Mouse (Mus musculus): ENCODE data around the gene Ninj2. TPM values are rescaled to one million over a fixed set of nuclear protein-coding genes. Genes with fewer than 3 reads are reported as not detected.

The Ninj2 gene
- polyA plus RNA-seq, 1 experiment from 2014 or later: not detected

DNA sequence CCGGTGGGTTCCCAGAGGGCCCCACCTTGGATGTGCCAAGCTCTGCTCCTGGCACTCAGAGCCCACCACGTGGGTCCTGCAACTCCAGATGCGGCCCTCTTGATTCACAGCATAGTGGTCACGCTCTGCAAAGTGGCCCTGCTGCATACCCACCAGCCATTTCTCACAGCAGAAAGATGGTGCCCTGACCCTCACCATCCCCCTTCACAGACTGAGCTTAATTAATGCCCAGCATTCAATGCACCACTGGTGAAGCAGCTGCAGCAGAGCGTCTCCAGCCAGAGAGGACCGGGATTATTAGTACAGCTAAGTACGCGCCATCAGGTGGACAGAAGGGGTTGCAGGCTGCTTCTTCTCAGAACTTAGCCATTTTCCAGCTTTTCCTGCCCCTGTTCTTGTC is 109.3 kb downstream of the Ninj2 start:
- Histone ChIP-seq H3K36me3 (replicated peaks; ENCODE audit: control insufficient read depth, insufficient read depth, low read depth, low read length) (no peaks in the 10 kb centered on the region), H3K4me1 (ENCODE audit: control insufficient read depth, insufficient read depth, low read length) (no peaks in the 10 kb centered on the region), H3K4me3 (ENCODE audit: low read depth, low read length) (no peak overlapping the region), H3K27ac (replicated peaks; ENCODE audit: low read depth, low read length) (no peak overlapping the region), H3K9ac (replicated peaks; ENCODE audit: low read length) (no peak overlapping the region), H3K9me3 (replicated peaks; ENCODE audit: control insufficient read depth, low read length) (no peaks in the 10 kb centered on the region), H3K4me2 (ENCODE audit: low read depth, low read length) (no peak overlapping the region), H3K27me3 (ENCODE audit: control insufficient read depth, insufficient read depth, low read length) (no peaks in the 10 kb centered on the region)
- DNase-seq (ENCODE audit: low spot score) (peak; percentile 12), ATAC-seq (replicated peaks; ENCODE audit: insufficient number of reproducible peaks, low FRiP score, low TSS enrichment, low read depth) (no peak)
- 63% methylated on average over 8 of the region's 8 CpGs for WGBS

- no peak for ATAC-seq (replicated peaks; ENCODE audit: insufficient number of reproducible peaks, low FRiP score, low TSS enrichment, low read depth)
- Histone ChIP-seq H3K4me1 (ENCODE audit: control insufficient read depth, insufficient read depth, low read length) (no peaks in the 10 kb centered on the region), H3K9ac (replicated peaks; ENCODE audit: low read length) (no peak overlapping the region), H3K4me3 (ENCODE audit: low read depth, low read length) (no peak overlapping the region), H3K27ac (replicated peaks; ENCODE audit: low read depth, low read length) (no peak overlapping the region), H3K9me3 (replicated peaks; ENCODE audit: control insufficient read depth, low read length) (no peaks in the 10 kb centered on the region), H3K27me3 (ENCODE audit: control insufficient read depth, insufficient read depth, low read length) (no peaks in the 10 kb centered on the region; the same call in 1 of the 2 replicates), H3K36me3 (replicated peaks; ENCODE audit: control insufficient read depth, insufficient read depth, low read depth, low read length) (no peaks in the 10 kb centered on the region), H3K4me2 (ENCODE audit: low read depth, low read length) (no peak overlapping the region)
- no peak for DNase-seq (ENCODE audit: low spot score)
- 79% methylated on average over 5 of the region's 5 CpGs for WGBS
These were observed 113.4 kb downstream of the Ninj2 start for GRCm38 (mm10) chr6:120206586-120206985.

DNA sequence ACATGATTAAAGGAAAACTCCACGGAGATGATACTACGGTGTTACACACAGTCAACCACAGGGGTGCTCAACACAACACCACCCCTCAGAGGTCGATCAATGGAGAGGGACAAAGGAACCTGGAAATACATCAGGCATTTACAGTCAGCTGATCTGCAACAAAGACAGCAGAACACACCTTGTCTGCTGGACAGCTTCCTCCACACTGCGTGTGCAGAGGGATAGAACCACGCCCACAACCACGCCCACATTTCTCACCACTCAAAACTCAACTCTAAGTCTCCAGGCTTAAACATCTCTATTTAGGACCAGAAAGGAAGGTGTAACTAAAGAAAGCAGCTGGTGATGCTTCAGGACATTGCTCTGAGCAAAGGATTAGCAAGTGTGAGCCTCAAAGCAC is 118.4 kb downstream of the Ninj2 start:
- WGBS: 84% methylated on average over 6 of the region's 6 CpGs
- Histone ChIP-seq H3K4me2 (ENCODE audit: low read depth, low read length) (no peak overlapping the region), H3K4me3 (ENCODE audit: low read depth, low read length) (no peak overlapping the region), H3K36me3 (replicated peaks; ENCODE audit: control insufficient read depth, insufficient read depth, low read depth, low read length) (no peaks in the 10 kb centered on the region), H3K27me3 (ENCODE audit: control insufficient read depth, insufficient read depth, low read length) (no peaks in the 10 kb centered on the region; the same call in 1 of the 2 replicates), H3K27ac (replicated peaks; ENCODE audit: low read depth, low read length) (no peak overlapping the region), H3K9me3 (replicated peaks; ENCODE audit: control insufficient read depth, low read length) (no peaks in the 10 kb centered on the region), H3K9ac (replicated peaks; ENCODE audit: low read length) (no peak overlapping the region), H3K4me1 (ENCODE audit: control insufficient read depth, insufficient read depth, low read length) (no peaks in the 10 kb centered on the region)
- ATAC-seq (replicated peaks; ENCODE audit: insufficient number of reproducible peaks, low FRiP score, low TSS enrichment, low read depth) (no peak), DNase-seq (ENCODE audit: low spot score) (no peak)

DNA sequence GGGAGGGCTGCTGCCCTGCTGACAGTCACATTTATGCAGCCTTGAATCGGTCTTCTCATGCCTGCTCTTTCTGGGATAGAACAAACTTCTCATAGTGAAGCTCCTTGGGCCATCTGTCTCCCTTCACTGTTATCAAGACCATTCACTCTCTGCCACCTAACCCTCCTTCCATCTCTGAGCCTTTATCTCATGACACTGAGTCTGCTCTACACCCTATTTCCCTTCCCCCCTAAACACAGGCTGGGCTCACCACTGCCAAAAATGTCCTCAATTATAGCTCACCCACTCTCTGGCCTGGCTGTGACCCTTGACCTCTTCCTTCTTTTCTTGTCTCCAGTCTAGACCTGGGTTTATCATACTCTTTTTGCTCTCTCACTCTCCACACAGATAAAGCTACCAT is 123.6 kb downstream of the Ninj2 start:
- 82% methylated on average over 1 of the region's 1 CpGs for WGBS
- Histone ChIP-seq H3K4me1 (ENCODE audit: control insufficient read depth, insufficient read depth, low read length) (no peaks in the 10 kb centered on the region), H3K9me3 (replicated peaks; ENCODE audit: control insufficient read depth, low read length) (no peaks in the 10 kb centered on the region), H3K27ac (replicated peaks; ENCODE audit: low read depth, low read length) (no peak overlapping the region), H3K4me2 (ENCODE audit: low read depth, low read length) (no peak overlapping the region), H3K27me3 (ENCODE audit: control insufficient read depth, insufficient read depth, low read length) (no peaks in the 10 kb centered on the region), H3K9ac (replicated peaks; ENCODE audit: low read length) (no peak overlapping the region), H3K4me3 (ENCODE audit: low read depth, low read length) (no peak overlapping the region), H3K36me3 (replicated peaks; ENCODE audit: control insufficient read depth, insufficient read depth, low read depth, low read length) (no peaks in the 10 kb centered on the region)
- DNase-seq (ENCODE audit: low spot score) (no peak), ATAC-seq (replicated peaks; ENCODE audit: insufficient number of reproducible peaks, low FRiP score, low TSS enrichment, low read depth) (no peak)

DNA sequence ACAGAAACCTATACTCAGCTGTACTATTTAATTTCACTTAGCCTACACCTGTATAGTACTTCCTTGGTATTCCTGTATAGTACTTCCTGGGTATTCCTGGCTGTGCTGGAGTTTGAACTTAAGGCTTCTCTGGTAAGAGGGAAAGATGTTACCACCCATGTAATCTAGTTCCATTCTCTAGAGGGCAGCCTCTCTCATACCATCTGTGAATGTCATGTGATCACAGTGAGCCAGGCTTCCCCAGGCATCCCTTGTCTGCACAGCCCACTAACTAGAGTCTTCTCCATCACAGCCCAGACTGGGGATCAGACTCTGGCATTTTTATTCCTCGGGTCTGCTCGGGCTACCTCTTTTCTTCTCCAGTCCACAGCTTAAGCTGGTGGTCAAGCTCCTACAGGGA is 126.1 kb downstream of the Ninj2 start:
- H3K36me3 ChIP-seq (replicated peaks; ENCODE audit: control insufficient read depth, insufficient read depth, low read depth, low read length): no peaks in the 10 kb centered on the region
- H3K27ac ChIP-seq (replicated peaks; ENCODE audit: low read depth, low read length): no peak overlapping the region
- H3K4me3 ChIP-seq (ENCODE audit: low read depth, low read length): no peak overlapping the region
- H3K9ac ChIP-seq (replicated peaks; ENCODE audit: low read length): no peak overlapping the region
- no peaks in the 10 kb centered on the region for H3K27me3 ChIP-seq (ENCODE audit: control insufficient read depth, insufficient read depth, low read length)
- no peak overlapping the region for H3K4me2 ChIP-seq (ENCODE audit: low read depth, low read length)
- ATAC-seq (replicated peaks; ENCODE audit: insufficient number of reproducible peaks, low FRiP score, low TSS enrichment, low read depth) (no peak), DNase-seq (ENCODE audit: low spot score) (no peak)
- no peaks in the 10 kb centered on the region for H3K9me3 ChIP-seq (replicated peaks; ENCODE audit: control insufficient read depth, low read length)
- no peaks in the 10 kb centered on the region for H3K4me1 ChIP-seq (ENCODE audit: control insufficient read depth, insufficient read depth, low read length)
- 79% methylated on average over 2 of the region's 2 CpGs for WGBS

DNA sequence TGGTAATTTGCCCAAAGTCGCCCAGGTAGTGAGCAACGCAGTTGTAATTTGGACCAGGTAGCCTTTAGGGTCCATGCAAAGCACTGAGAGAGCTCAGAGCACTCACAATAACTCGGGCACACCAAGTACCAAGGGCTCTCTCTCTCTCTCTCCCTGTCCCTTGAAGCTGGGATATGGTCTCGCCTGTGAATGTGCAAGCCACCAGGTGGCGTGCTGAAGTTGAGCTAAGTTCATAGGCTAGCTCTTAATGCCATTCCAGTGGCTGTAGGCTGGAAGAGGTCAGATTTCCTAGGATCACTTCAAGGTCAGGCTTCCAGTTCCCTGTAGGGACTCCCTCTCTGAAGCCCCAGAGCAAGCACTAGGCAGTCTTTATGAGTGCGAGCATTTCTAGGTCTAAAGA is 129.5 kb downstream of the Ninj2 start:
- H3K36me3 ChIP-seq (replicated peaks; ENCODE audit: control insufficient read depth, insufficient read depth, low read depth, low read length): no peaks in the 10 kb centered on the region
- no peak overlapping the region for H3K27ac ChIP-seq (replicated peaks; ENCODE audit: low read depth, low read length)
- H3K9me3 ChIP-seq (replicated peaks; ENCODE audit: control insufficient read depth, low read length): no peaks in the 10 kb centered on the region
- DNase-seq (ENCODE audit: low spot score) (peak; percentile 66), ATAC-seq (replicated peaks; ENCODE audit: insufficient number of reproducible peaks, low FRiP score, low TSS enrichment, low read depth) (no peak)
- no peaks in the 10 kb centered on the region for H3K4me1 ChIP-seq (ENCODE audit: control insufficient read depth, insufficient read depth, low read length)
- no peak overlapping the region for H3K9ac ChIP-seq (replicated peaks; ENCODE audit: low read length)
- WGBS: 23% methylated on average over 6 of the region's 6 CpGs
- H3K4me3 ChIP-seq (ENCODE audit: low read depth, low read length): no peak overlapping the region
- H3K4me2 ChIP-seq (ENCODE audit: low read depth, low read length): no peak overlapping the region
- no peaks in the 10 kb centered on the region for H3K27me3 ChIP-seq (ENCODE audit: control insufficient read depth, insufficient read depth, low read length)

DNA sequence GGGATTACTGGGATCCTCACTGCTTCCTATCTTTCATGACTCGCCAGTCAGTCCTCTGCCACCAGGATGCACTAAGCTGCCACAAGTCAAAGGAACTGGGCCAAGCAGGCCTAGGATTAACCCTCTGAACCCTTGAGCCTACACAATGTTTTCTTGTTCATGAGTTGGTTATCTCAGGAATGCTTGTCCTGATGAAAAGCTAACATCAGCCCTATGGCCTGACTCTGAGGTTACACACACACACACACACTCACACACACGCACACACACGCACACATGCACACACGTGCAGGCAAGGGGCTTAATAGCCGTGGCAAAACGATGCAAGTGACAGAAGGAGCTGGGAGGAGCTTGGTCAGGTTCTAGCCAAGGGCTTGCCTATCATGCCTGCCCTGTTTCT is 132.2 kb downstream of the Ninj2 start:
- Histone ChIP-seq H3K9me3 (replicated peaks; ENCODE audit: control insufficient read depth, low read length) (no peaks in the 10 kb centered on the region), H3K4me3 (ENCODE audit: low read depth, low read length) (no peak overlapping the region), H3K4me2 (ENCODE audit: low read depth, low read length) (no peak overlapping the region), H3K27ac (replicated peaks; ENCODE audit: low read depth, low read length) (no peak overlapping the region), H3K27me3 (ENCODE audit: control insufficient read depth, insufficient read depth, low read length) (no peaks in the 10 kb centered on the region), H3K9ac (replicated peaks; ENCODE audit: low read length) (no peak overlapping the region), H3K36me3 (replicated peaks; ENCODE audit: control insufficient read depth, insufficient read depth, low read depth, low read length) (no peaks in the 10 kb centered on the region), H3K4me1 (ENCODE audit: control insufficient read depth, insufficient read depth, low read length) (no peaks in the 10 kb centered on the region)
- ATAC-seq (replicated peaks; ENCODE audit: insufficient number of reproducible peaks, low FRiP score, low TSS enrichment, low read depth) (peak; percentile 26; the same call in 1 of the 2 replicates), DNase-seq (ENCODE audit: low spot score) (peak; percentile 6)
- WGBS: 58% methylated on average over 6 of the region's 6 CpGs

DNA sequence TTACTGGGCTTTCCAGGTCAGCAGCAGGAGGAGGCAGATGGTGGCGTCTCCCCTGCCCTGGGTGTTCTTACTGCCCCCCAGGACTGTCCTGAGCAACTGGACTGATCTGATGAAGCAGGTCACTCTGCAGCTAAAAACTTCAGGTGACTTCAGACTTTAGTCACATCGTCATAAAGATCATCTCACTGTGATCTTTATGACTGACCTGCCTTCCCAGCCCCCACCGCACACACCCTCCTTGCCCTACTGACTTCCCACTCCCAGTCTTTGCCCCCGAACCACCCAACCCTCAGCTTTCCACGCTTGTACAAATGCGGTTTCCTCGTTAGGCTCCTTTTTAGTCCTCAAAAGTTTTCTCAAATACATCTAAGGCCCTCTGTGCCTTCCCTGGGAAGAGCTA is 133.9 kb downstream of the Ninj2 start:
- no peak for DNase-seq (ENCODE audit: low spot score)

More for the DNA sequence above, 133.9 kb downstream of the Ninj2 start:
- no peaks in the 10 kb centered on the region for H3K4me1 ChIP-seq (ENCODE audit: control insufficient read depth, insufficient read depth, low read length)
- H3K27ac ChIP-seq (replicated peaks; ENCODE audit: low read depth, low read length): no peak overlapping the region
- H3K36me3 ChIP-seq (replicated peaks; ENCODE audit: control insufficient read depth, insufficient read depth, low read depth, low read length): no peaks in the 10 kb centered on the region
- H3K27me3 ChIP-seq (ENCODE audit: control insufficient read depth, insufficient read depth, low read length): no peaks in the 10 kb centered on the region
- WGBS: 87% methylated on average over 7 of the region's 7 CpGs
- no peaks in the 10 kb centered on the region for H3K9me3 ChIP-seq (replicated peaks; ENCODE audit: control insufficient read depth, low read length)
- no peak overlapping the region for H3K4me2 ChIP-seq (ENCODE audit: low read depth, low read length)
- ATAC-seq (replicated peaks; ENCODE audit: insufficient number of reproducible peaks, low FRiP score, low TSS enrichment, low read depth): no peak
- H3K9ac ChIP-seq (replicated peaks; ENCODE audit: low read length): no peak overlapping the region
- no peak overlapping the region for H3K4me3 ChIP-seq (ENCODE audit: low read depth, low read length)
